Mouse (Mus musculus) frontal cortex, postnatal 10 days (tissue): ENCODE results near the gene Cox15.
A peak's percentile ranks its signal among the peaks of the same experiment; 100 is the strongest.

Experiments
- DNase-seq, 2 experiments: peaks; one replicate each; pipeline ENCODE4 v3.0.0; 2022; ENCODE audit warnings: low spot score in 2 of 2, mixed read lengths in 1 of 2

Gene Cox15

GRCm38 (mm10) chr19:43708206-43708605, 44.6 kb downstream of the Cox15 start:
- DNase-seq = no peak

- DNase-seq = no peak
These were observed 47.9 kb downstream of the Cox15 start for GRCm38 (mm10) chr19:43704787-43705497.

GRCm38 (mm10) chr19:43704211-43704610, 48.6 kb downstream of the Cox15 start:
- DNase-seq = no peak

GRCm38 (mm10) chr19:43699763-43700155, 53.0 kb downstream of the Cox15 start:
- no peak for DNase-seq

GRCm38 (mm10) chr19:43699021-43699762, 53.6 kb downstream of the Cox15 start:
- DNase-seq = no peak

GRCm38 (mm10) chr19:43697666-43698370, 55.0 kb downstream of the Cox15 start:
- DNase-seq = no peak

GRCm38 (mm10) chr19:43695514-43695964, 57.3 kb downstream of the Cox15 start:
- DNase-seq = no peak

GRCm38 (mm10) chr19:43692815-43693214, 60.0 kb downstream of the Cox15 start:
- no peak for DNase-seq

GRCm38 (mm10) chr19:43689419-43690246, 63.2 kb downstream of the Cox15 start, which contains the start of gene Entpd7:
Entpd7 (plus strand) TSS chr19:43689672.
- peak; percentile 96 to 97 for DNase-seq
